ENCODE assay signal across 22 mouse cellular contexts in genomic region chr19:5954936-5955335, GRCm38 (mm10). TPM values are rescaled to one million over a fixed set of nuclear protein-coding genes. Genes with fewer than 3 reads are reported as not detected.
DNase-seq lines count a peak whose midpoint lies in the region; ATAC-seq lines count a peak whose summit lies in the region.
"Had no signal": no experiment of that assay in that cellular context is flagged by ENCODE, and none has a peak within 500 bp of the region (broad histone marks: within the 10 kb centered on the region; RNA-seq: fewer than 3 reads in every experiment).

No protein-coding gene starts in this region.

- WGBS in heart, embryonic 12.5 days: 90% methylated on average over 10 of the region's 10 CpGs
- 65% methylated on average over 10 of the region's 10 CpGs for WGBS in kidney, embryonic 16.5 days
- 83% methylated on average over 10 of the region's 10 CpGs for WGBS in intestine, embryonic 16.5 days
- WGBS in stomach, embryonic 15.5 days: 83% methylated on average over 10 of the region's 10 CpGs

- 0 out of 2 replicates have a peak overlapping the region, but pooled peaks have one; percentile 11 for H3K27ac ChIP-seq in heart, embryonic 12.5 days (ENCODE audit: poor library complexity, severe bottlenecking)
- peak overlapping the region; percentile 57 for H3K27ac ChIP-seq in kidney, embryonic 16.5 days (ENCODE audit: low read length)
- H3K27ac ChIP-seq in intestine, embryonic 16.5 days (ENCODE audit: low read length): peak overlapping the region; percentile 90
- H3K27ac ChIP-seq in stomach, embryonic 15.5 days: peak overlapping the region; percentile 63
- H3K27ac ChIP-seq: forebrain, embryonic 10.5 days; hindbrain, embryonic 10.5 days; neural tube, embryonic 15.5 days had no signal

- no peaks in the 10 kb centered on the region for H3K9me3 ChIP-seq in heart, embryonic 12.5 days (replicated peaks)
- H3K9me3 ChIP-seq in kidney, embryonic 16.5 days (ENCODE audit: low read length): no peaks in the 10 kb centered on the region
- no peaks in the 10 kb centered on the region for H3K9me3 ChIP-seq in intestine, embryonic 16.5 days (ENCODE audit: control insufficient read depth, low read length)
- no peaks in the 10 kb centered on the region for H3K9me3 ChIP-seq in stomach, embryonic 15.5 days
- H3K9me3 ChIP-seq: embryonic facial prominence, embryonic 15.5 days; forebrain, embryonic 10.5 days; hindbrain, embryonic 10.5 days; neural tube, embryonic 15.5 days had no signal

- intact Hi-C loops in heart, postnatal 36 days (cut with DNase I): loop anchor here (5.0 kb wide), 1 partner anchor 263 kb away; no protein-coding TSS in a partner anchor

- H3K4me1 ChIP-seq in heart, embryonic 12.5 days (replicated peaks): peaks cover 59% of the 10 kb centered on the region
- peaks cover 44% of the 10 kb centered on the region for H3K4me1 ChIP-seq in kidney, embryonic 16.5 days (ENCODE audit: insufficient read depth, low read length)
- H3K4me1 ChIP-seq in intestine, embryonic 16.5 days (ENCODE audit: control insufficient read depth, insufficient read depth, low read length): peaks cover 34% of the 10 kb centered on the region
- H3K4me1 ChIP-seq in stomach, embryonic 15.5 days: peaks cover 11% of the 10 kb centered on the region

- 0 out of 2 replicates have a peak overlapping the region, but pooled peaks have one; percentile 33 for H3K9ac ChIP-seq in heart, embryonic 12.5 days
- peak overlapping the region; percentile 47 for H3K9ac ChIP-seq in kidney, embryonic 16.5 days (replicated peaks; ENCODE audit: low read length)
- peak overlapping the region; percentile 41 for H3K9ac ChIP-seq in intestine, embryonic 16.5 days (ENCODE audit: low read depth, low read length)
- no peak overlapping the region for H3K9ac ChIP-seq in stomach, embryonic 15.5 days
- H3K9ac ChIP-seq: embryonic facial prominence, embryonic 15.5 days; neural tube, embryonic 15.5 days had no signal

- no peaks in the 10 kb centered on the region for H3K27me3 ChIP-seq in heart, embryonic 12.5 days (replicated peaks)
- no peaks in the 10 kb centered on the region for H3K27me3 ChIP-seq in kidney, embryonic 16.5 days (ENCODE audit: insufficient read depth, low read length)
- H3K27me3 ChIP-seq in intestine, embryonic 16.5 days (replicated peaks; ENCODE audit: control insufficient read depth, insufficient read depth, low read length): no peaks in the 10 kb centered on the region
- H3K27me3 ChIP-seq in stomach, embryonic 15.5 days (replicated peaks): no peaks in the 10 kb centered on the region
- H3K27me3 ChIP-seq: embryonic facial prominence, embryonic 15.5 days; neural tube, embryonic 15.5 days had no signal

- H3K36me3 ChIP-seq in heart, embryonic 12.5 days: peaks cover 47% of the 10 kb centered on the region
- H3K36me3 ChIP-seq in kidney, embryonic 16.5 days (ENCODE audit: insufficient read depth, low read length): peaks cover 23% of the 10 kb centered on the region
- 0 out of 2 replicates have a peak, but pooled peaks cover 3% of the 10 kb centered on the region for H3K36me3 ChIP-seq in intestine, embryonic 16.5 days (ENCODE audit: control insufficient read depth, insufficient read depth, low read length)
- H3K36me3 ChIP-seq in stomach, embryonic 15.5 days: peaks cover 23% of the 10 kb centered on the region

- ATAC-seq in heart, embryonic 12.5 days (ENCODE audit: insufficient number of reproducible peaks, low FRiP score): no peak
- ATAC-seq in kidney, embryonic 16.5 days (ENCODE audit: low FRiP score, low TSS enrichment): no peak
- ATAC-seq in intestine, embryonic 16.5 days: no peak
- no peak for ATAC-seq in stomach, embryonic 15.5 days (ENCODE audit: insufficient read depth, low FRiP score, low read depth)

- no peak for DNase-seq in heart, postnatal 36 days
- no peak for DNase-seq in kidney, adult 8-10 months
- no peak for DNase-seq in MN1 (ENCODE audit: low spot score)
- DNase-seq: cerebellum, adult 8-10 months; midbrain, embryonic 14.5 days; thymus, adult 18-20 months had no signal

- H3K4me2 ChIP-seq in heart, embryonic 12.5 days: no peak overlapping the region
- H3K4me2 ChIP-seq in kidney, embryonic 16.5 days (replicated peaks; ENCODE audit: low read depth, low read length): 0 out of 2 replicates have a peak overlapping the region, but pooled peaks have one; percentile 2
- H3K4me2 ChIP-seq in intestine, embryonic 16.5 days (ENCODE audit: low read depth, low read length): peak overlapping the region; percentile 27; the same call in 1 of the 2 replicates
- peak overlapping the region; percentile 39; the same call in 1 of the 2 replicates for H3K4me2 ChIP-seq in stomach, embryonic 15.5 days
- H3K4me2 ChIP-seq: neural tube, embryonic 15.5 days had no signal

- no peak overlapping the region for H3K4me3 ChIP-seq in heart, embryonic 12.5 days
- H3K4me3 ChIP-seq in kidney, embryonic 16.5 days (ENCODE audit: low read length): no peak overlapping the region
- no peak overlapping the region for H3K4me3 ChIP-seq in intestine, embryonic 16.5 days (ENCODE audit: low read length)
- no peak overlapping the region for H3K4me3 ChIP-seq in stomach, embryonic 15.5 days (replicated peaks)
- H3K4me3 ChIP-seq: embryonic facial prominence, embryonic 15.5 days; forebrain, embryonic 10.5 days; hindbrain, embryonic 10.5 days; myocyte; neural tube, embryonic 15.5 days had no signal

RNA-seq across cellular contexts. Expression of gene Pola2, which starts 9.1 kb away (rescaled TPM):
- polyA plus RNA-seq in heart, embryonic 12.5 days (2016; fragmentation: Nextera tagmentation; extraction: Ambion mirVana): 49.3 and 51.1 TPM in 2 replicates
- total RNA-seq in heart, postnatal 36 days (2021): 10 to 100 TPM; 10.6 to 10.9 TPM
- 77.7 and 82.1 TPM in 2 replicates for polyA plus RNA-seq in kidney, embryonic 16.5 days (2015; fragmentation: Nextera tagmentation; extraction: Ambion mirVana)
- 58.4 and 61.7 TPM in 2 replicates for polyA plus RNA-seq in intestine, embryonic 16.5 days (2015; fragmentation: Nextera tagmentation; extraction: Ambion mirVana)
- 60.9 and 64.2 TPM in 2 replicates for polyA plus RNA-seq in stomach, embryonic 15.5 days (2015; fragmentation: Nextera tagmentation; extraction: Ambion mirVana)

RNA-seq across cellular contexts. Expression of gene Cdc42ep2, which starts 30.3 kb away (rescaled TPM):
- 6.5 and 7.3 TPM in 2 replicates for polyA plus RNA-seq in heart, embryonic 12.5 days (2016; fragmentation: Nextera tagmentation; extraction: Ambion mirVana)
- total RNA-seq in heart, postnatal 36 days (2021): 1 to 10 TPM; 9.3 to 9.5 TPM
- 16.5 and 17.3 TPM in 2 replicates for polyA plus RNA-seq in kidney, embryonic 16.5 days (2015; fragmentation: Nextera tagmentation; extraction: Ambion mirVana)
- polyA plus RNA-seq in intestine, embryonic 16.5 days (2015; fragmentation: Nextera tagmentation; extraction: Ambion mirVana): 14.7 and 15.1 TPM in 2 replicates
- 9.6 and 11.0 TPM in 2 replicates for polyA plus RNA-seq in stomach, embryonic 15.5 days (2015; fragmentation: Nextera tagmentation; extraction: Ambion mirVana)

RNA-seq across cellular contexts. Expression of gene Slc22a20, which starts 31.0 kb away (rescaled TPM):
- not detected in 2 replicates for polyA plus RNA-seq in heart, embryonic 12.5 days (2016; fragmentation: Nextera tagmentation; extraction: Ambion mirVana)
- not detected for total RNA-seq in heart, postnatal 36 days (2021)
- not detected in 2 replicates for polyA plus RNA-seq in kidney, embryonic 16.5 days (2015; fragmentation: Nextera tagmentation; extraction: Ambion mirVana)
- polyA plus RNA-seq in intestine, embryonic 16.5 days (2015; fragmentation: Nextera tagmentation; extraction: Ambion mirVana): not detected in 2 replicates
- not detected in 2 replicates for polyA plus RNA-seq in stomach, embryonic 15.5 days (2015; fragmentation: Nextera tagmentation; extraction: Ambion mirVana)
- total RNA-seq: adrenal gland, postnatal 36 days; gastrocnemius, postnatal 14 days; layer of hippocampus, postnatal 14 days; left cerebral cortex, postnatal 10 days had no signal
- polyA plus RNA-seq: embryonic facial prominence, embryonic 15.5 days; forebrain, embryonic 10.5 days; frontal cortex, adult 2 months; hindbrain, embryonic 10.5 days; large intestine, adult 2 months; limb, embryonic 14.5 days; midbrain, embryonic 14.5 days; myocyte; neural tube, embryonic 15.5 days had no signal

RNA-seq across cellular contexts. Expression of gene Dpf2, which starts 42.1 kb away (rescaled TPM):
- 111 and 118 TPM in 2 replicates for polyA plus RNA-seq in heart, embryonic 12.5 days (2016; fragmentation: Nextera tagmentation; extraction: Ambion mirVana)
- 10 to 100 TPM; 75.8 to 96.2 TPM for total RNA-seq in heart, postnatal 36 days (2021)
- polyA plus RNA-seq in kidney, embryonic 16.5 days (2015; fragmentation: Nextera tagmentation; extraction: Ambion mirVana): 185 and 188 TPM in 2 replicates
- 109 and 119 TPM in 2 replicates for polyA plus RNA-seq in intestine, embryonic 16.5 days (2015; fragmentation: Nextera tagmentation; extraction: Ambion mirVana)
- polyA plus RNA-seq in stomach, embryonic 15.5 days (2015; fragmentation: Nextera tagmentation; extraction: Ambion mirVana): 98.7 and 118 TPM in 2 replicates

Comparison
In these comparisons a context has a peak if more than half of its experiments do, and no peak if none do; other contexts are left out.
1. H3K27ac ChIP-seq: peak in every context shown above with its lines; median percentile 90 in intestine, embryonic 16.5 days; 63 in stomach, embryonic 15.5 days; 57 in kidney, embryonic 16.5 days; 11 in heart, embryonic 12.5 days.